Mouse (Mus musculus) heart, embryonic 11.5 days (tissue): ENCODE results near the gene Cnnm4. TPM values are rescaled to one million over a fixed set of nuclear protein-coding genes. Genes with fewer than 3 reads are reported as not detected.

Experiments
- ATAC-seq: fragments of 200-750 bp; cut with Nextera tagmentation; replicated peaks from 2 replicates; pipeline ENCODE4 v1.8.0; 2017; ENCODE audit warnings: moderate library complexity; ENCODE audit not compliant: insufficient number of reproducible peaks, low FRiP score, low TSS enrichment
- H3K27ac ChIP-seq: fragments of 300-500 bp; sonication (generic); 2 replicates; pipeline ENCODE4 v1.5.1; 2014; ENCODE audit warnings: mild to moderate bottlenecking, low read depth, low read length
- H3K27me3 ChIP-seq: fragments of 300-500 bp; sonication (generic); 2 replicates; pipeline ENCODE4 v1.6.1; 2014; ENCODE audit warnings: mild to moderate bottlenecking, low read length, mixed read lengths; ENCODE audit not compliant: control insufficient read depth, insufficient read depth
- H3K36me3 ChIP-seq: fragments of 300-500 bp; sonication (generic); 2 replicates; pipeline ENCODE4 v1.6.1; 2014; ENCODE audit warnings: mild to moderate bottlenecking, low read length, moderate library complexity, mixed read lengths; ENCODE audit not compliant: control insufficient read depth, insufficient read depth
- H3K4me1 ChIP-seq: fragments of 300-500 bp; sonication (generic); 2 replicates; pipeline ENCODE4 v1.6.1; 2014; ENCODE audit warnings: low read length; ENCODE audit not compliant: control insufficient read depth, insufficient read depth
- H3K4me2 ChIP-seq: fragments of 300-500 bp; sonication (generic); 2 replicates; pipeline ENCODE4 v1.6.1; 2014; ENCODE audit warnings: mild to moderate bottlenecking, moderate library complexity
- H3K4me3 ChIP-seq: fragments of 300-500 bp; sonication (generic); 2 replicates; pipeline ENCODE4 v1.5.1; 2014; ENCODE audit warnings: low read depth, low read length
- H3K9ac ChIP-seq: fragments of 300-500 bp; sonication (generic); 2 replicates; pipeline ENCODE4 v1.6.1; 2014; ENCODE audit warnings: mild to moderate bottlenecking, low read depth, low read length, moderate library complexity
- H3K9me3 ChIP-seq: fragments of 300-500 bp; sonication (generic); replicated peaks from 2 replicates; pipeline ENCODE4 v1.6.1; 2016; ENCODE audit warnings: low read length; ENCODE audit not compliant: control insufficient read depth
- WGBS: fragments of 180-500 bp; shearing (Covaris S2); extraction: QIAGEN DNeasy Blood & Tissue Kit; methylation state at CpG from one replicate; pipeline ENCODE4 v1.1.7; 2014; ENCODE audit not compliant: insufficient replicate concordance; 5-methylcytosine and 5-hydroxymethylcytosine counted together
- polyA plus RNA-seq: library from polyadenylated mRNA; unstranded; fragments of >200 nt; fragmentation: Nextera tagmentation; extraction: Ambion mirVana; gene quantifications from 2 replicates; pipeline ENCODE4 v1.2.1, GENCODE M21; 2014

Gene Cnnm4
- polyA plus RNA-seq, 1 experiment from 2014 or later = 6.9 TPM

DNA sequence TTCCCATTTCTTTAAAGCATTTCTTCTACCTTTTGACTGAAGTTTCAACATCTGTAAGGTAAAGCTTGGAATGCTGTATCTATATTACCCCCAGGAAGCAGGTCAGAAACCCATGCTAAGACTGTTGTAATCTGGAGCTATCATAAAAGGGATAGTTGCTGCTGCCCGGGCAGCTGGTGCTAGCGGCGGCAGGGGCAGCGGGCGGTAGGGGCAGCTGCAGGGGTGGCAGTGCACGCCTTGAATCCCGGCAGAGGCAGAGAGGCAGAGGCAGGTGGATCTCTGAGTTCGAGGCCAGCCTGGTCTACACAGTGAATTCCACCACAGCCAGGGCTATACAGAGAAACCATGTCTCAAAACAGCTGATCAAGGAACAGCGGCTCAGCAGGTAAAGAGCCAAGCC lies 71.5 kb downstream of the Cnnm4 start:
- Histone ChIP-seq H3K27ac (no peak overlapping the region), H3K9ac (no peak overlapping the region), H3K4me1 (peaks cover 22% of the 10 kb centered on the region), H3K36me3 (peaks cover 12% of the 10 kb centered on the region), H3K27me3 (no peaks in the 10 kb centered on the region), H3K4me3 (no peak overlapping the region), H3K9me3 (no peaks in the 10 kb centered on the region), H3K4me2 (no peak overlapping the region)
- no peak for ATAC-seq
- WGBS = 84% methylated on average over 9 of the region's 9 CpGs

DNA sequence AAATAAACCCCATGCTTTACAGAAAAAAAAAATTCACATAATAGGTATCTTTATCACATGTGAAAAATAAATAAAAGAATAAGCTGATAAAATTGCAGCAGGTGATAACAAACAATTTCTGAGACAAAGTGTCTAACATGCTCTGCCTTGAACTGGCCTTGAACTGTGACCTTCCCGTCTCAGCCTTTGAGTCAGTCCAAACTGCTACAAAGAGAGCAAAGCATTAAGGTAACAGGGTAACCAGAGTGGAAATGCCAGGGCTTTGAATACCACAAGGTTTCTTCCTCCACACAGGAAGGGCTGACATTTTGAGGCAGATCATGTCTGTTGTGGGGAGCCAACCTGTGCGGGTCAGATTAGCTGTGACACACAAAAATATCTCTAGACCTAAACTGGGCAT lies 74.0 kb downstream of the Cnnm4 start:
- Histone ChIP-seq H3K9me3 (no peaks in the 10 kb centered on the region), H3K4me1 (peaks cover 25% of the 10 kb centered on the region), H3K9ac (no peak overlapping the region), H3K4me2 (no peak overlapping the region), H3K4me3 (no peak overlapping the region), H3K36me3 (peaks cover 27% of the 10 kb centered on the region), H3K27me3 (no peaks in the 10 kb centered on the region), H3K27ac (no peak overlapping the region)
- ATAC-seq = no peak
- WGBS = 61% methylated on average over 2 of the region's 2 CpGs

GRCm38 (mm10) chr1:36545845-36546600 lies 74.6 kb downstream of the Cnnm4 start:
- 62% methylated on average over 19 of the region's 19 CpGs for WGBS
- H3K27me3 ChIP-seq = no peaks in the 10 kb centered on the region
- H3K4me1 ChIP-seq = peaks cover 25% of the 10 kb centered on the region
- ATAC-seq = no peak
- H3K4me3 ChIP-seq = peak overlapping the region; percentile 66
- peak overlapping the region; percentile 77 for H3K9ac ChIP-seq
- no peak overlapping the region for H3K27ac ChIP-seq
- H3K36me3 ChIP-seq = peaks cover 29% of the 10 kb centered on the region
- H3K4me2 ChIP-seq = peak overlapping the region; percentile 67
- H3K9me3 ChIP-seq = no peaks in the 10 kb centered on the region

- Histone ChIP-seq H3K9ac (peak within 1 kb of the TSS; percentile 77), H3K4me2 (peak within 1 kb of the TSS; percentile 67), H3K27me3 (no peaks in the 10 kb centered on the region), H3K9me3 (no peaks in the 10 kb centered on the region), H3K27ac (0 out of 2 replicates have a peak within 1 kb of the TSS, but pooled peaks have one; percentile 35), H3K4me1 (peaks cover 25% of the 10 kb centered on the region), H3K36me3 (peaks cover 31% of the 10 kb centered on the region), H3K4me3 (peak within 1 kb of the TSS; percentile 66)
- peak; percentile 97 for ATAC-seq
- WGBS = under 1% methylated on average over 43 of the region's 43 CpGs
Observed at GRCm38 (mm10) chr1:36546888-36547471, 75.6 kb downstream of the Cnnm4 start, which contains the start of gene Ankrd39. Gene Ankrd39 (minus strand): TSS chr1:36547445.

GRCm38 (mm10) chr1:36547981-36548598 lies 76.7 kb downstream of the Cnnm4 start:
- 0 out of 2 replicates have a peak overlapping the region, but pooled peaks have one; percentile 0 for H3K9ac ChIP-seq
- H3K27me3 ChIP-seq = no peaks in the 10 kb centered on the region
- peaks cover 21% of the 10 kb centered on the region for H3K4me1 ChIP-seq
- H3K9me3 ChIP-seq = no peaks in the 10 kb centered on the region
- no peak overlapping the region; the same call in 1 of the 2 replicates for H3K4me2 ChIP-seq
- H3K4me3 ChIP-seq = no peak overlapping the region
- WGBS = 36% methylated on average over 9 of the region's 9 CpGs
- peaks cover 41% of the 10 kb centered on the region for H3K36me3 ChIP-seq
- 0 out of 2 replicates have a peak overlapping the region, but pooled peaks have one; percentile 35 for H3K27ac ChIP-seq
- no peak for ATAC-seq

GRCm38 (mm10) chr1:36548771-36549170 lies 77.4 kb downstream of the Cnnm4 start:
- H3K27ac ChIP-seq = no peak overlapping the region
- H3K4me2 ChIP-seq = no peak overlapping the region
- 56% methylated on average over 8 of the region's 8 CpGs for WGBS
- ATAC-seq = no peak
- H3K4me3 ChIP-seq = no peak overlapping the region
- H3K36me3 ChIP-seq = peaks cover 48% of the 10 kb centered on the region
- H3K9me3 ChIP-seq = no peaks in the 10 kb centered on the region
- peaks cover 21% of the 10 kb centered on the region for H3K4me1 ChIP-seq
- no peak overlapping the region for H3K9ac ChIP-seq
- H3K27me3 ChIP-seq = no peaks in the 10 kb centered on the region

- WGBS = 81% methylated on average over 18 of the region's 18 CpGs
- no peak overlapping the region for H3K4me3 ChIP-seq
- no peaks in the 10 kb centered on the region for H3K9me3 ChIP-seq
- no peak overlapping the region for H3K4me2 ChIP-seq
- no peak for ATAC-seq
- H3K27ac ChIP-seq = no peak overlapping the region
- peaks cover 24% of the 10 kb centered on the region for H3K4me1 ChIP-seq
- H3K9ac ChIP-seq = no peak overlapping the region
- peaks cover 53% of the 10 kb centered on the region for H3K36me3 ChIP-seq
- H3K27me3 ChIP-seq = no peaks in the 10 kb centered on the region
Observed at GRCm38 (mm10) chr1:36549491-36549890, 78.1 kb downstream of the Cnnm4 start.

- H3K27ac ChIP-seq = no peak overlapping the region
- H3K9ac ChIP-seq = no peak overlapping the region
- no peak overlapping the region for H3K4me3 ChIP-seq
- H3K4me2 ChIP-seq = no peak overlapping the region
- WGBS = 74% methylated on average over 20 of the region's 20 CpGs
- H3K36me3 ChIP-seq = peaks cover 59% of the 10 kb centered on the region
- no peaks in the 10 kb centered on the region for H3K27me3 ChIP-seq
- H3K4me1 ChIP-seq = peaks cover 30% of the 10 kb centered on the region
- no peaks in the 10 kb centered on the region for H3K9me3 ChIP-seq
- ATAC-seq = no peak
Observed at GRCm38 (mm10) chr1:36550075-36550863, 78.8 kb downstream of the Cnnm4 start.
